Mouse (Mus musculus) heart, postnatal 10 days (tissue): Measurements from ENCODE around the gene Tnik. TPM values are rescaled to one million over a fixed set of nuclear protein-coding genes. Genes with fewer than 3 reads are reported as not detected.

ENCODE experiments used
- DNase-seq, 2 experiments: peaks; one replicate each; pipeline ENCODE4 v3.0.0; 2021
- intact Hi-C: fragments of 180-260 bp; cut with DNase I; formaldehyde crosslinking; loops from one replicate; pipeline ENCODE4 v1.15.1; 2025
- total RNA-seq, 2 experiments: library from RNA; stranded (reverse); gene quantifications; 2 replicates each; pipeline ENCODE4 v1.2.3; 2021

Gene Tnik
- total RNA-seq, 2 experiments from 2014 or later, result 27.5 to 36.7 TPM

GRCm38 (mm10) chr3:28577301-28577700 is 314.3 kb downstream of the Tnik start:
- DNase-seq, result peak; percentile 29 to 56
- intact Hi-C loops, result no loop called here

GRCm38 (mm10) chr3:28578950-28579615 is 316.1 kb downstream of the Tnik start:
- intact Hi-C loops, result no loop called here

GRCm38 (mm10) chr3:28585750-28586465 is 322.9 kb downstream of the Tnik start:
- intact Hi-C loops, result no loop called here
- DNase-seq, result no peak

More at GRCm38 (mm10) chr3:28578950-28579615, 316.1 kb downstream of the Tnik start:
- DNase-seq, result no peak

GRCm38 (mm10) chr3:28587808-28588207 is 324.8 kb downstream of the Tnik start:
- no peak for DNase-seq
- intact Hi-C loops, result no loop called here

- DNase-seq, result no peak
- intact Hi-C loops, result no loop called here
Observed at GRCm38 (mm10) chr3:28591345-28591744, 328.3 kb downstream of the Tnik start.

GRCm38 (mm10) chr3:28593922-28594321 is 330.9 kb downstream of the Tnik start:
- DNase-seq, result no peak
- intact Hi-C loops, result no loop called here

GRCm38 (mm10) chr3:28599476-28599875 is 336.5 kb downstream of the Tnik start:
- no peak for DNase-seq
- intact Hi-C loops, result no loop called here

GRCm38 (mm10) chr3:28606741-28607140 is 343.7 kb downstream of the Tnik start:
- no peak for DNase-seq
- intact Hi-C loops, result no loop called here

- intact Hi-C loops, result no loop called here
- no peak for DNase-seq
Observed at GRCm38 (mm10) chr3:28612330-28612729, 349.3 kb downstream of the Tnik start.

- intact Hi-C loops, result no loop called here
- DNase-seq, result no peak
Observed at GRCm38 (mm10) chr3:28616386-28616785, 353.4 kb downstream of the Tnik start.

GRCm38 (mm10) chr3:28617008-28617627 is 354.1 kb downstream of the Tnik start:
- intact Hi-C loops, result no loop called here
- DNase-seq, result no peak

GRCm38 (mm10) chr3:28621792-28622191 is 358.8 kb downstream of the Tnik start:
- intact Hi-C loops, result no loop called here
- no peak for DNase-seq

GRCm38 (mm10) chr3:28626816-28627215 is 363.8 kb downstream of the Tnik start:
- intact Hi-C loops, result no loop called here
- no peak for DNase-seq

- peak; percentile 7 to 20 for DNase-seq
- intact Hi-C loops, result loop anchor here (5.0 kb wide), 1 partner anchor 74 kb away; no protein-coding TSS in a partner anchor
Observed at GRCm38 (mm10) chr3:28636778-28637177, 373.8 kb downstream of the Tnik start.

- intact Hi-C loops, result loop anchor here (5.0 kb wide), 1 partner anchor 77 kb away; no protein-coding TSS in a partner anchor
- peak; percentile 45 to 66 for DNase-seq
Observed at GRCm38 (mm10) chr3:28638957-28639356, 375.9 kb downstream of the Tnik start.

- intact Hi-C loops, result no loop called here
- no peak for DNase-seq
Observed at GRCm38 (mm10) chr3:28643252-28643947, 380.4 kb downstream of the Tnik start.

- DNase-seq, result no peak
- intact Hi-C loops, result no loop called here
Observed at GRCm38 (mm10) chr3:28652574-28652973, 389.6 kb downstream of the Tnik start.

GRCm38 (mm10) chr3:28653043-28653442 is 390.0 kb downstream of the Tnik start:
- intact Hi-C loops, result no loop called here
- DNase-seq, result no peak

- intact Hi-C loops, result no loop called here
- DNase-seq, result no peak
Observed at GRCm38 (mm10) chr3:28654740-28655139, 391.7 kb downstream of the Tnik start.

- no peak for DNase-seq
- intact Hi-C loops, result no loop called here
Observed at GRCm38 (mm10) chr3:28658349-28658748, 395.3 kb downstream of the Tnik start.

- DNase-seq, result no peak
- intact Hi-C loops, result no loop called here
Observed at GRCm38 (mm10) chr3:28680851-28681250, 417.8 kb downstream of the Tnik start.
